Mouse (Mus musculus) urinary bladder, adult 18-20 months (tissue): ENCODE results near the gene Cend1.

Source experiments
- DNase-seq, 2 experiments: peaks; one replicate each; pipeline ENCODE4 v3.0.0; 2022; ENCODE audit warnings: low spot score in 2 of 2, mixed read lengths in 2 of 2

The Cend1 gene

DNA sequence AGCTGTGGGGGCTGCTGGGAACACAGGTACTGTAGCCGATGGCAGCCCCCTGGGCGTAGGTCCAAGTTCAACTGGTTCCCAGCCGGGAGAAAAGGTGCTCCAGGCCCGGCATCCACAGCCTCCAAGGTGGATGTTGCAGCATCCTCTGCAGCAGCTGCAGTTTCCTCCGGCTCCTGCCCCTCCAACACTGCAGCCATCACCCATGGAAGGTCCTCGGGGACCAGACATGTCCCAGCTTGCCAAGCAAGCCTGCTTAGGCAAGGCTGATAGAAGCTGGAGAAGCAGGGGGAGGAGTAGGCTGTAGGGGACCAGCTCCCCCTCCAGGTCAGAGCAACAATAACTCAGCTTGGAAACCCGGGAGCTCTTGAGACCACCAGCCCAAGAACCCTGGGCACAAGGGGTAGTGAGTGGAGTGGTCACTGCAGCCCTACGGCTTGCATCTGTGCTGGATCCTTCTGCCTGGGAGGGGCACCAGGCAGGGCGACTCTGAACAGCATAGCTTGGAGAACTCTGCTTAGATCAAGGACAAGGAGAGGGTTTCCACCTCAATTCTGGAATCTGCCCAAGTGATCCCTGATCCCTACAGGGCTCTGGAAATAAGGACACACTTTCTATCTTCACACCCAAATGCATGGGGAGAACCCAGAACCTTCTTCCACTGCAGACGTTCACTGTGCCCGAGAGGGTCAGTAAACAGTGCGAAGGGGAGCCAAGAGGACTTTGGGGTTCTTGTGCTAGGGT, 14.0 kb upstream of the Cend1 start:
- peak in 1 of 2 experiments; percentile 13 for DNase-seq

DNA sequence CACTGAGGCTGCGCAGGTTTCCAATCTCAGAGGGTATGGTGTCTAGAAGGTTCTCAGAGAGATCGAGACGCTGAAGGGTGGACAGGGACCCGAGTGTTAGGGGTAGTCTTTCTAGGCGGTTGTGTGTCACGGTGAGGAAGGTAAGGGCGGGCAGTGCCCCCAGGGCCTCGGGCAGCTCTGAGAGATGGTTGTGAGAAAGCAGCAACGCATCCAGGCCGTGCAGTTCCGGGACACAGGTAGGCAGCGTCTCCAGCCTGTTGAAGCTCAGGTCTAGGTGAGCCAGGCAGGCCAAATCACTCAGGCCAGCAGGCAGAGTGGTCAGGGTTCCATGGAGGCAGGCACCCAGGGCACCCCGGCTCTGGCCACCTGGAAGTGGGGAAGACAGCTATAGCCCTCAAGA, 12.9 kb upstream of the Cend1 start:
- DNase-seq, result no peak

DNA sequence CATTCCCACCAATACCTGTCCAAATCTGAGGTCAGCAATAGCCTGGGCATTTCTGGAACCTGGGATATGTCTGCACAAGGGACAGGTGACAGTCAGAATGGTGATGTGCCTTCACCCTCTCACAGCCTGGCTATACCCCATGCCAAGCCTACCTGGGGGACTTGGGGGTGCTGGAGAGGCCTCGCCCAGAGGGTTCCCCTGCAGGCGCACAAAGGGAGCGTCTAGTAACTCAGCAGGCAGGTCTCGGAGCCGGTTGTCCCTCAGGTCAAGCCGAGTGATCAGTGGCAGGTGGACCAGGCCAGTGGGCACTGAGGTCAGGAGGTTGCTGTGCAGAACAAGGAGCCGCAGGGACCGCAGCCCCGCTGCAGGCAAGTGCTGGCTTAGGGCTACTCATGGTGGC, 12.2 kb upstream of the Cend1 start:
- no peak for DNase-seq

- no peak for DNase-seq
Measured at GRCm38 (mm10) chr7:141440613-141441012, 11.3 kb upstream of the Cend1 start.

DNA sequence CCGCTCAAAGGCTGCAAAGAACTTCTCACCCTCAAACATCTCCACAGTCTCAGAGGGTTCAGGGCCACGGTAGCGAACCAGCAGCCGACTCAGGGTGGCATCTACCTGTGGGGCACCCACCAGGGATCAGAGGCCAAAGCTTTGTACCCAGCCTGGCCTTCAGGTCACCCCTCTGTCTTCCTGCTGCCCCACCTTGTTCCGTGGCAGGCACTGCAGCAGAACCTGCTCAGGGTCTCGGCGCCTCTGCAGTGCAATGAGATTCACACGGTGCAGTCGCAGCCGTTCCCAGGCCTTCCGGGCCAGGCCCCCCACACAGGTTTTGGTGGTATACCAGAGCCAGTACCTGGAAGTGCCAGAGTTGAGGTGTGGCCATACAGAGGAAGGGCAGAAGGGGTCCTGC, 10.5 kb upstream of the Cend1 start:
- no peak for DNase-seq

DNA sequence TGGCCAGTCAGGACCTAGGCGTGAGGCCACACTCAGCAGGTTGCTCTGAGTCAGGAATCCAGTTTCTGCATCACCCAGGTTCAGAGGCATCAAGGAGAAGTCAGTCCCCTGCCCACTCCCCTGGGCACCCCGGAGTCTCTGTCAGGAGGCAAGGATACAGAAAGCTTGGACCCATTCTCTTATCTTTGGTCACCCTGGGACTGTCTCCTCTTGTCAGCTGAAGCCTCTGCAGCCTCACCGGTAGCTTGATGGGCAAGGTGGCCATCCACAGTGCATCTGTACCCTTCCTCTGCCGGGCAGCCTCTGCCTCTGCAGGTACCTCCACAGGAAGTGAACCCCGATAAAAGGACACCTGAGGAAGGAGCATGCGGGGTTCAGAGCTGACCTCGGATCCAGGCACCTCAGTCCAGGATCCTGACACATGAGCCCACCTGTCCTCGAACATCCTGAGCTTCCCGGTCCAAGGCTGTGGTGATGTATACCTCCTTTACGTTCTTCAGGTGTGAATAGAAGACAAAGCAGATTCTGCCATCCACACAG, 9.9 kb upstream of the Cend1 start:
- DNase-seq, result no peak

- DNase-seq, result no peak
Measured at GRCm38 (mm10) chr7:141438201-141438968, 9.1 kb upstream of the Cend1 start.

GRCm38 (mm10) chr7:141437178-141438120, 8.2 kb upstream of the Cend1 start, which contains the start of gene Slc25a22:
Slc25a22 (minus strand) TSS chr7:141437892.
- peak; percentile 70 to 86 for DNase-seq

DNA sequence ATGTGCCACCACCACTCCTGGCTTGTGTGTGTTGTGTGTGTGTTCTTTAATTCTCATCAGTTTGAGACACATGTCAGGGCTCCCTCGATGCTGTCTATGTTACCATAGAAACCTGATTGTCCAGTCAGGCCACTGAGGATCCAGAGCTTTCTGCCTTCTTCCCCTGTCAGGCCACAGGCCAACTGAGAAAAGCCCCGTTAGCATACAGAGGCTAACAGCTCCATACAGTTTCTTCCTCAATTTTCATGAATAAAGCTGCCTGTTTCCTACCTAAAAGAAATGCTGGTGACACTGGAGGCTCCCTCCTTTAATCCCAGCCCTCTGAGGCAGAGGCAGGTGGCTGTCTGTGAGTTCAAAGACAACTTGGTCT, 7.2 kb upstream of the Cend1 start:
- no peak for DNase-seq

- no peak for DNase-seq
Measured at GRCm38 (mm10) chr7:141435856-141436522, 6.7 kb upstream of the Cend1 start.

GRCm38 (mm10) chr7:141435129-141435855, 6.0 kb upstream of the Cend1 start:
- DNase-seq, result peak in 1 of 2 experiments; percentile 41

GRCm38 (mm10) chr7:141434464-141434863, 5.2 kb upstream of the Cend1 start:
- DNase-seq, result no peak

DNA sequence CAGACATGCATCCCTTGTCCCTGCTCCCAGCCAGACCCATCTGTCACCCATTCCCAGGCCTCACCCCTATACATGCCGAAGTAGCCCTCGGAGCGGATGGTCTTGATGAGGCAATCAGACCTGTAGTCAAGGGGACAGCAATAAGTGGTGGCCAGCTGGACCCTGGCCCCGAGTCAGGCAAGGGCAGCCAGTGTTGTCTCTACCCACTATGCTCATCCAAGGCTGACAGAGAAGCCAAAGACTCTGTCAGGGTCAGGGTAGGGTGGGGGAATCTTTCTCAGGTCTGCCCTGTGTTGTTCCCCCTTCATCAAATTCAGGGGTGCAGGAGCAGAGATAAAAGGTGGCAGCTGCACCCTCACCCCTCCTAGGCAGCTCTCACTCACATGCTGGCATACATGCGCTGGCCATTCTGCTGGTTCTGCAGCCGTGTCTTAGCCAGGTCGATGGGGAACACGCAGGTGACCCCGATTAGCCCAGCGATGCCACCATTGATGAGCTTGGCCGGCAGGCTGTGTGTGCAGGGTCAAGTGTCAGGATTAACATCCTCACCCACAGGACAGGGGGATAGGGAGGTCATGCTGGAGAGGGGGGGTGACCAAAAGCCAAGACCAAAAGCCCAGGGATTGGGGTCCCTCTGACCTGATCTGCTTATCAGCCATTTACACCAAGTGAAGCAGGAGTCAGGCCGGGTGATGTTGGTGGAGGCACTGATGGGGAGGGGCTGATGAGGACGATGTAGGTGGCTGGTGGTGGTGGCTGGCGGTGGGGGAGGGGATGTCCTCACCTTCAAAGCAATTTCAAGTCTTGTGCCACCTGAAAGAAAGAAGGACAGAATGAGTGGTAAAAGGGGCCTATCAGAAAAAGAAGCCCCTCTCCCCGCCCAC, 4.5 kb upstream of the Cend1 start:
- peak in 1 of 2 experiments; percentile 23 for DNase-seq

GRCm38 (mm10) chr7:141432741-141433516, 3.6 kb upstream of the Cend1 start:
- DNase-seq, result peak; percentile 61 to 67

DNA sequence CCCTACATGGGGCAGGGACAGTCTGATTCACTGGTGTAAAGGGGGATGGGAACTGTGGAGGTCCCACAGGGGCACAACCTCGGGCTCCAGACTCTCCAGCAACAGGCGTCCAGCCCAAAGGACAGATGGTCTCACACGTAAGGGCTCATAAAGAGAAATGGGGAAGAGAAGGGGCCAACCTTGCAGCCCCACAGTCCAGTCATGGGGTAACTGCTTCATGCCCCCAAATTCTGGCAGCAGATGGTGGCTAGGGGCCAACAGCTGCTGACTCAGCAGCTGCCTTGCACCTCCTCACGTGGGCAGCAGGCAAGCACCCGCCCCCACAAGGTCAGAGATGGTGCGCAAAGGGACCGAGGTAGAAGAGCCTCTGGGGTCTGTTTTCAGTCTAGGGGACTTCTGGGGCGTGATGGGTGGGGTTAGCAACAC, 2.9 kb upstream of the Cend1 start:
- no peak for DNase-seq

- DNase-seq, result no peak
Measured at GRCm38 (mm10) chr7:141431434-141432185, 2.3 kb upstream of the Cend1 start.

DNA sequence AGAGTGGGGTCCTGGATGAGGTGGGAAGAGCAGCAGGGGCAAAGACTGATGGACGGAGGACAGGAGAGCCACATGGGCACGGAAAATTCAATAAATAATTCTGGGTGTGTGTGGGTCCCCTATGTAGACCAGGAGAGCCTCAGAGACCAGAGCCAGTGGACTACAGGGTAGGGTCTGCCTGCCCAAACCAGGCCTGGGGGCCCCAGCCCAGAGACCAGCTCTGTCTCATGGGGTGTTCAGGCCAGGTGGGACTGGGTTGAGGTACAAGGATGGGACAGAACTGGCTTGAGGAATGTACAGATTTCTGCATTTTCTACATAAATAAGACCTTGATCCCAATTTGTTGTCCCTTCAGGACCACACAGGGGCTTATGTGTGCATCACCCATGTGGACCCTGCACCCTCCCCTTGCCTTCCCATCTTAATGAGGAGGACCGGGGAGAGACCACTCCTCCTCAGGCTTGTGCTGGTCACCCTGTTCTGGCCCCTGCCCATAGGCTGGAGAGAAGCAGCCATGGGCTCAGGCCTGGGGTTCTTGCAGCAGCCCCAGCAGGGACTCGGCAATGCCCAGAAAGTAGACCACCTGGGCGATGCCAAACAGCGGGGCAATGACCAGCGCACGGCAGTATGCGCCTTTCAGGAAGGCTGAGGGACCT, 1.4 kb upstream of the Cend1 start:
- no peak for DNase-seq
